Mouse (Mus musculus): Measurements from ENCODE around the gene Fuca2. TPM values are rescaled to one million over a fixed set of nuclear protein-coding genes. Genes with fewer than 3 reads are reported as not detected.

The Fuca2 gene
- total and polyA plus RNA-seq, 2 experiments from 2014 or later, result 11.3 to 45.7 TPM

DNA sequence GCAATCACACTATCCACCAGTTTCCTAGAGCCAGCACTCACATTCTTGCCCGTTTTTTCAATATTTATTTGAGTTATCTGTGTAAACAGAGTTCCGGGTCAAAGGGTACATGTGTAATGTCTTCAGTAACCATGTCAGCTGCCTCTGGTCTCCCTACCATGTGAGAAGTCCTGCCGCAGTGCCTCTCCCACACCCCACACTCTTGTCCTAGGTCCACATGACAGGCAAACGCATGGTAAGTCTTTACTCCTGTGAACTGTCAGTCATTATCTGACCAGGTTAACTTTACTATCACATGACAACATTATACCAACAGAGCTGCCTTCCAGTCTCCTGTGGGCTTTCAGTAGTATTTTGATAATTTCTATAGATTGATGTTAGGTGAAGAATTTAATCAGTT, 28.8 kb downstream of the Fuca2 start:
- Histone ChIP-seq H3K4me3 (ENCODE audit: low read depth, low read length) (no peak overlapping the region), H3K36me3 (ENCODE audit: insufficient read depth) (peaks cover 30% of the 10 kb centered on the region), H3K27ac (ENCODE audit: low read depth, low read length) (no peak overlapping the region), H3K27me3 (ENCODE audit: insufficient read depth, low read length) (no peaks in the 10 kb centered on the region), H3K9ac (no peak overlapping the region), H3K4me1 (ENCODE audit: insufficient read depth) (no peaks in the 10 kb centered on the region), H3K4me2 (ENCODE audit: low read depth) (no peak overlapping the region), H3K9me3 (ENCODE audit: low read length) (no peaks in the 10 kb centered on the region)
- ATAC-seq, result no peak
- TF ChIP-seq CTCF (IDR thresholded peaks at IDR 0.05; ENCODE audit: low read depth), result no peak
- no peak for DNase-seq
- WGBS, result 87% methylated on average over 4 of the region's 4 CpGs

DNA sequence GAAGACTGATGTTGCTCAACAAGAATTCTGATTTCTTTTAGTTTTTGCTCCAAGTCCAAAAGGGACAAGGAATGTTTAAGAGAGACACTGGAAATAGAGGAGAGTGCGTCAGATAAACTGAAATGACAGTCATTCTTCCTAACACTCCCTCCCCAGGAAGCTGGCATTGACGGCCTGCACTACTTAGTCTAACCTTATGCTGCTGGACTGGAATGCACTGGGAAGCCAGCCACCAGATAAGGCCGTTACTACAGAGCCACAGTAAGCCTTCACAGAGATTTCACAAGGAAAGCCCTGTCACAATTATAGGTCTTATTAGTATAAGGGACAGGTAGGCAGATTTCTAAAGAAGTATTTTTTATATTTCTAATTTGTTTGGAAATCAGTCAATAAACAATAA, 35.4 kb downstream of the Fuca2 start:
- 88% methylated on average over 3 of the region's 3 CpGs for WGBS
- no peaks in the 10 kb centered on the region for H3K9me3 ChIP-seq (ENCODE audit: low read length)
- no peak overlapping the region for H3K4me2 ChIP-seq (ENCODE audit: low read depth)
- DNase-seq (no peak), ATAC-seq (no peak)
- TF ChIP-seq CTCF (IDR thresholded peaks at IDR 0.05; ENCODE audit: low read depth), result no peak
- H3K27ac ChIP-seq (ENCODE audit: low read depth, low read length), result no peak overlapping the region
- H3K36me3 ChIP-seq (ENCODE audit: insufficient read depth), result peaks cover 43% of the 10 kb centered on the region
- no peaks in the 10 kb centered on the region for H3K27me3 ChIP-seq (ENCODE audit: insufficient read depth, low read length)
- no peak overlapping the region for H3K9ac ChIP-seq
- H3K4me1 ChIP-seq (ENCODE audit: insufficient read depth), result no peaks in the 10 kb centered on the region
- H3K4me3 ChIP-seq (ENCODE audit: low read depth, low read length), result no peak overlapping the region

- no peak overlapping the region for H3K4me3 ChIP-seq (ENCODE audit: low read depth, low read length)
- no peak for DNase-seq
- H3K4me2 ChIP-seq (ENCODE audit: low read depth), result no peak overlapping the region
- no peaks in the 10 kb centered on the region for H3K27me3 ChIP-seq (ENCODE audit: insufficient read depth, low read length)
- ATAC-seq, result no peak
- no peaks in the 10 kb centered on the region for H3K9me3 ChIP-seq (ENCODE audit: low read length)
- H3K27ac ChIP-seq (ENCODE audit: low read depth, low read length), result no peak overlapping the region
- H3K36me3 ChIP-seq (ENCODE audit: insufficient read depth), result peaks cover 36% of the 10 kb centered on the region
- no peak for TF ChIP-seq CTCF (IDR thresholded peaks at IDR 0.05; ENCODE audit: low read depth)
- 94% methylated on average over 7 of the region's 7 CpGs for WGBS
- H3K9ac ChIP-seq, result no peak overlapping the region
- no peaks in the 10 kb centered on the region for H3K4me1 ChIP-seq (ENCODE audit: insufficient read depth)
Observed at GRCm38 (mm10) chr10:13536706-13537105, 37.4 kb downstream of the Fuca2 start.

- Histone ChIP-seq H3K4me3 (ENCODE audit: low read depth, low read length) (no peak overlapping the region), H3K4me2 (ENCODE audit: low read depth) (no peak overlapping the region), H3K9ac (no peak overlapping the region), H3K27ac (ENCODE audit: low read depth, low read length) (no peak overlapping the region), H3K36me3 (ENCODE audit: insufficient read depth) (peaks cover 36% of the 10 kb centered on the region), H3K27me3 (ENCODE audit: insufficient read depth, low read length) (no peaks in the 10 kb centered on the region), H3K9me3 (ENCODE audit: low read length) (no peaks in the 10 kb centered on the region), H3K4me1 (ENCODE audit: insufficient read depth) (no peaks in the 10 kb centered on the region)
- WGBS, result 94% methylated on average over 7 of the region's 7 CpGs
- no peak for ATAC-seq
- TF ChIP-seq CTCF (IDR thresholded peaks at IDR 0.05; ENCODE audit: low read depth), result no peak
- DNase-seq, result no peak
Observed at GRCm38 (mm10) chr10:13539769-13540333, 40.5 kb downstream of the Fuca2 start.

DNA sequence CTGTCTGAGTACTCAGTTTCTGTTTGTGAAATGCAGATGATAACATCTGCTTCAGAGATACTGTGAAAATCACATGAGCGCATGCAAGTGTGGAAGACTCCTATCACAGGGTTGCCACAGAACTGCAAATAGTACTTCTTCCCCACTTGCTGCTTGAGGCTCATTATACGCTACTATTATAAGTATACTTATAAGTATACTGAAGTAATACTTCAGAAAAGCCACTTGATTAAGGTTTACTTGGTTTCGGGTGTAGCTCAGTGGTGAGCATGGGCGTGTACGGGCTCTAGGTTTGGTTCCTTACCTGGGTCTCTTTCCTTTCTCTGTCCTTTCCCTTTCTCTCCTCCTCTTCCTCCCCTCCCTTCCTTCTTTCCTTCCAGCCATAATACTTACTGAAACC, 42.4 kb downstream of the Fuca2 start:
- H3K36me3 ChIP-seq (ENCODE audit: insufficient read depth), result peaks cover 30% of the 10 kb centered on the region
- no peak for ATAC-seq
- 94% methylated on average over 5 of the region's 5 CpGs for WGBS
- no peak overlapping the region for H3K4me2 ChIP-seq (ENCODE audit: low read depth)
- H3K4me3 ChIP-seq (ENCODE audit: low read depth, low read length), result no peak overlapping the region
- TF ChIP-seq CTCF (IDR thresholded peaks at IDR 0.05; ENCODE audit: low read depth), result no peak
- H3K9me3 ChIP-seq (ENCODE audit: low read length), result no peaks in the 10 kb centered on the region
- no peak overlapping the region for H3K9ac ChIP-seq
- no peak overlapping the region for H3K27ac ChIP-seq (ENCODE audit: low read depth, low read length)
- no peak for DNase-seq
- no peaks in the 10 kb centered on the region for H3K4me1 ChIP-seq (ENCODE audit: insufficient read depth)
- H3K27me3 ChIP-seq (ENCODE audit: insufficient read depth, low read length), result no peaks in the 10 kb centered on the region

GRCm38 (mm10) chr10:13552646-13553497, 53.5 kb downstream of the Fuca2 start, which contains the start of the genes Adat2 and Pex3:
TSS of gene Adat2 (plus strand) at chr10:13552894.
TSS of gene Pex3 (minus strand) at chr10:13553142.
- under 1% methylated on average over 51 of the region's 51 CpGs for WGBS
- Histone ChIP-seq H3K27ac (ENCODE audit: low read depth, low read length) (peak within 1 kb of the TSS; percentile 74), H3K9me3 (ENCODE audit: low read length) (no peaks in the 10 kb centered on the region), H3K36me3 (ENCODE audit: insufficient read depth) (no peaks in the 10 kb centered on the region), H3K9ac (peak within 1 kb of the TSS; percentile 76), H3K4me2 (ENCODE audit: low read depth) (peak within 1 kb of the TSS; percentile 73), H3K4me3 (ENCODE audit: low read depth, low read length) (peak within 1 kb of the TSS; percentile 69), H3K4me1 (ENCODE audit: insufficient read depth) (peaks cover 5% of the 10 kb centered on the region; the same call in 1 of the 2 replicates), H3K27me3 (ENCODE audit: insufficient read depth, low read length) (no peaks in the 10 kb centered on the region)
- ATAC-seq, result peak; percentile 98
- peak; percentile 91 for DNase-seq
- 0 out of 2 replicates have a peak, but pooled peaks have one; percentile 7 for TF ChIP-seq CTCF (IDR thresholded peaks at IDR 0.05; ENCODE audit: low read depth)

DNA sequence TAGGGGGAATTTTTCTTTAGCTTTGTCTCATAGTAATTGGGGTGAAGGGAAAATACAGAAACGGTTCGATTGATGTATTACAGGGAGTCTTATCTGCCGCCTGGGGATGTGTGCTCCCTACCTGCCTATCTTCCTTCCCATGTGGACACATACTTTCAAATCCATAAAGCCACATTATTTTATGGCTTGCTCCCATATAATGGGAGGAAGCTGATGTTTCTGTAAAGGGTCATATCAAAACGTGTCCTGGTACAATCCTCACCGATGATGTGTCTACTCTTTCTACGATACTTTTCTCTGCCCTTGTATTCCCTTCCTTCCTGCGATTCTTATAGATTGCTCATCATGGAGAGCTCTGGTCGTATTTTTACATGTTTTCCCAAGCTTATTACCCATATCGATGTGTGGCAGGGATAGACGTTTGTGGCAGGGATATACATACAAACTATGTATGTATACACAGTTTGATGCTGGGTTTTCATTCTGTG, 54.2 kb downstream of the Fuca2 start:
- ATAC-seq (peak; percentile 30; the same call in 1 of the 2 replicates), DNase-seq (no peak)
- Histone ChIP-seq H3K27me3 (ENCODE audit: insufficient read depth, low read length) (no peaks in the 10 kb centered on the region), H3K27ac (ENCODE audit: low read depth, low read length) (peak overlapping the region; percentile 74; the same call in 1 of the 2 replicates), H3K4me1 (ENCODE audit: insufficient read depth) (peaks cover 5% of the 10 kb centered on the region; the same call in 1 of the 2 replicates), H3K4me3 (ENCODE audit: low read depth, low read length) (peak overlapping the region; percentile 69), H3K9ac (peak overlapping the region; percentile 76), H3K4me2 (ENCODE audit: low read depth) (peak overlapping the region; percentile 73), H3K9me3 (ENCODE audit: low read length) (no peaks in the 10 kb centered on the region), H3K36me3 (ENCODE audit: insufficient read depth) (no peaks in the 10 kb centered on the region)
- TF ChIP-seq CTCF (IDR thresholded peaks at IDR 0.05; ENCODE audit: low read depth), result no peak
- WGBS, result 24% methylated on average over 10 of the region's 10 CpGs

Measured in forebrain, postnatal 0 days (tissue).